Mouse (Mus musculus): ENCODE measurements around the gene Adgrg2.

Gene Adgrg2

GRCm38 (mm10) chrX:160390464-160390956 is at the start of gene Adgrg2:
TSS of gene Adgrg2 (plus strand) at chrX:160390690.
- no peaks in the 10 kb centered on the region for H3K36me3 ChIP-seq (ENCODE audit: insufficient read depth, low read length)
- H3K27me3 ChIP-seq (ENCODE audit: insufficient read depth, low read length) = peaks cover 12% of the 10 kb centered on the region
- TF ChIP-seq POU5F1 (IDR thresholded peaks at IDR 0.05; ENCODE audit: borderline replicate concordance, low read length) (no peak), NANOG (IDR thresholded peaks at IDR 0.05; ENCODE audit: borderline replicate concordance, low read length) (no peak), CTCF (conservative IDR thresholded peaks at IDR 0.05; ENCODE audit: low read length) (no peak)
- peak within 1 kb of the TSS; percentile 73 for H3K4me3 ChIP-seq (replicated peaks; ENCODE audit: low read length)
- H3K9me3 ChIP-seq (ENCODE audit: low read length) = no peaks in the 10 kb centered on the region
- no peaks in the 10 kb centered on the region for H3K4me1 ChIP-seq (replicated peaks; ENCODE audit: low read depth, low read length)

GRCm38 (mm10) chrX:160350995-160351394 is 39.5 kb upstream of the Adgrg2 start:
- Histone ChIP-seq H3K27me3 (ENCODE audit: insufficient read depth, low read length) (no peaks in the 10 kb centered on the region), H3K36me3 (ENCODE audit: insufficient read depth, low read length) (no peaks in the 10 kb centered on the region), H3K4me1 (replicated peaks; ENCODE audit: low read depth, low read length) (no peaks in the 10 kb centered on the region), H3K9me3 (ENCODE audit: low read length) (no peaks in the 10 kb centered on the region), H3K4me3 (replicated peaks; ENCODE audit: low read length) (no peak overlapping the region)
- TF ChIP-seq CTCF (conservative IDR thresholded peaks at IDR 0.05; ENCODE audit: low read length) = no peak
- no peak for TF ChIP-seq NANOG (IDR thresholded peaks at IDR 0.05; ENCODE audit: borderline replicate concordance, low read length)
- TF ChIP-seq POU5F1 (IDR thresholded peaks at IDR 0.05; ENCODE audit: borderline replicate concordance, low read length) = no peak

- Histone ChIP-seq H3K4me3 (replicated peaks; ENCODE audit: low read length) (no peak overlapping the region), H3K4me1 (replicated peaks; ENCODE audit: low read depth, low read length) (no peaks in the 10 kb centered on the region), H3K9me3 (ENCODE audit: low read length) (no peaks in the 10 kb centered on the region), H3K36me3 (ENCODE audit: insufficient read depth, low read length) (no peaks in the 10 kb centered on the region), H3K27me3 (ENCODE audit: insufficient read depth, low read length) (no peaks in the 10 kb centered on the region)
- TF ChIP-seq NANOG (IDR thresholded peaks at IDR 0.05; ENCODE audit: borderline replicate concordance, low read length) (no peak), CTCF (conservative IDR thresholded peaks at IDR 0.05; ENCODE audit: low read length) (no peak), POU5F1 (IDR thresholded peaks at IDR 0.05; ENCODE audit: borderline replicate concordance, low read length) (no peak)
These were observed 38.4 kb upstream of the Adgrg2 start for GRCm38 (mm10) chrX:160351967-160352677.

GRCm38 (mm10) chrX:160384748-160385501 is 5.6 kb upstream of the Adgrg2 start:
- H3K4me1 ChIP-seq (replicated peaks; ENCODE audit: low read depth, low read length) = no peaks in the 10 kb centered on the region
- TF ChIP-seq CTCF (conservative IDR thresholded peaks at IDR 0.05; ENCODE audit: low read length) (no peak), NANOG (IDR thresholded peaks at IDR 0.05; ENCODE audit: borderline replicate concordance, low read length) (no peak), POU5F1 (IDR thresholded peaks at IDR 0.05; ENCODE audit: borderline replicate concordance, low read length) (no peak)
- H3K4me3 ChIP-seq (replicated peaks; ENCODE audit: low read length) = no peak overlapping the region
- H3K36me3 ChIP-seq (ENCODE audit: insufficient read depth, low read length) = no peaks in the 10 kb centered on the region
- H3K9me3 ChIP-seq (ENCODE audit: low read length) = no peaks in the 10 kb centered on the region
- no peaks in the 10 kb centered on the region for H3K27me3 ChIP-seq (ENCODE audit: insufficient read depth, low read length)

- Histone ChIP-seq H3K4me3 (replicated peaks; ENCODE audit: low read length) (no peak overlapping the region), H3K9me3 (ENCODE audit: low read length) (no peaks in the 10 kb centered on the region), H3K4me1 (replicated peaks; ENCODE audit: low read depth, low read length) (no peaks in the 10 kb centered on the region), H3K27me3 (ENCODE audit: insufficient read depth, low read length) (no peaks in the 10 kb centered on the region), H3K36me3 (ENCODE audit: insufficient read depth, low read length) (no peaks in the 10 kb centered on the region)
- TF ChIP-seq POU5F1 (IDR thresholded peaks at IDR 0.05; ENCODE audit: borderline replicate concordance, low read length) (no peak), NANOG (IDR thresholded peaks at IDR 0.05; ENCODE audit: borderline replicate concordance, low read length) (no peak), CTCF (conservative IDR thresholded peaks at IDR 0.05; ENCODE audit: low read length) (no peak)
These were observed 5.1 kb upstream of the Adgrg2 start for GRCm38 (mm10) chrX:160385502-160385772.

- Histone ChIP-seq H3K4me3 (replicated peaks; ENCODE audit: low read length) (no peak overlapping the region), H3K9me3 (ENCODE audit: low read length) (no peaks in the 10 kb centered on the region), H3K4me1 (replicated peaks; ENCODE audit: low read depth, low read length) (no peaks in the 10 kb centered on the region), H3K27me3 (ENCODE audit: insufficient read depth, low read length) (no peaks in the 10 kb centered on the region), H3K36me3 (ENCODE audit: insufficient read depth, low read length) (no peaks in the 10 kb centered on the region)
- TF ChIP-seq CTCF (conservative IDR thresholded peaks at IDR 0.05; ENCODE audit: low read length) (no peak), POU5F1 (IDR thresholded peaks at IDR 0.05; ENCODE audit: borderline replicate concordance, low read length) (no peak), NANOG (IDR thresholded peaks at IDR 0.05; ENCODE audit: borderline replicate concordance, low read length) (no peak)
These were observed 22.5 kb downstream of the Adgrg2 start for GRCm38 (mm10) chrX:160412930-160413453.

GRCm38 (mm10) chrX:160413881-160414395 is 23.4 kb downstream of the Adgrg2 start:
- no peaks in the 10 kb centered on the region for H3K36me3 ChIP-seq (ENCODE audit: insufficient read depth, low read length)
- H3K4me3 ChIP-seq (replicated peaks; ENCODE audit: low read length) = no peak overlapping the region
- no peak for TF ChIP-seq NANOG (IDR thresholded peaks at IDR 0.05; ENCODE audit: borderline replicate concordance, low read length)
- no peak for TF ChIP-seq CTCF (conservative IDR thresholded peaks at IDR 0.05; ENCODE audit: low read length)
- TF ChIP-seq POU5F1 (IDR thresholded peaks at IDR 0.05; ENCODE audit: borderline replicate concordance, low read length) = no peak

GRCm38 (mm10) chrX:160418397-160418796 is 27.9 kb downstream of the Adgrg2 start:
- TF ChIP-seq NANOG (IDR thresholded peaks at IDR 0.05; ENCODE audit: borderline replicate concordance, low read length) (no peak), POU5F1 (IDR thresholded peaks at IDR 0.05; ENCODE audit: borderline replicate concordance, low read length) (no peak), CTCF (conservative IDR thresholded peaks at IDR 0.05; ENCODE audit: low read length) (no peak)
- Histone ChIP-seq H3K9me3 (ENCODE audit: low read length) (no peaks in the 10 kb centered on the region), H3K36me3 (ENCODE audit: insufficient read depth, low read length) (no peaks in the 10 kb centered on the region), H3K4me3 (replicated peaks; ENCODE audit: low read length) (no peak overlapping the region), H3K27me3 (ENCODE audit: insufficient read depth, low read length) (no peaks in the 10 kb centered on the region), H3K4me1 (replicated peaks; ENCODE audit: low read depth, low read length) (no peaks in the 10 kb centered on the region)

More at GRCm38 (mm10) chrX:160413881-160414395, 23.4 kb downstream of the Adgrg2 start:
- H3K27me3 ChIP-seq (ENCODE audit: insufficient read depth, low read length) = no peaks in the 10 kb centered on the region
- no peaks in the 10 kb centered on the region for H3K4me1 ChIP-seq (replicated peaks; ENCODE audit: low read depth, low read length)
- no peaks in the 10 kb centered on the region for H3K9me3 ChIP-seq (ENCODE audit: low read length)
